Mouse (Mus musculus) heart, postnatal 25 days (tissue): ENCODE measurements around the gene Rps5. TPM values are rescaled to one million over a fixed set of nuclear protein-coding genes. Genes with fewer than 3 reads are reported as not detected.
"Not testable (repeated sequence)": the region's sequence is repeated elsewhere in the genome, so short reads cannot be mapped to it uniquely, and the experiment has no call there.

ENCODE experiments used
- DNase-seq: peaks from one replicate; pipeline ENCODE4 v3.0.0; 2022; ENCODE audit warnings: low spot score
- intact Hi-C: fragments of 180-260 bp; cut with DNase I; formaldehyde crosslinking; loops from one replicate; pipeline ENCODE4 v1.15.1; 2025
- total RNA-seq, 2 experiments: library from RNA; stranded (reverse); gene quantifications; 2 replicates each; pipeline ENCODE4 v1.2.3; 2021

The Rps5 gene
- total RNA-seq, result 100 to 1,000 TPM; 507 to 542 TPM

DNA sequence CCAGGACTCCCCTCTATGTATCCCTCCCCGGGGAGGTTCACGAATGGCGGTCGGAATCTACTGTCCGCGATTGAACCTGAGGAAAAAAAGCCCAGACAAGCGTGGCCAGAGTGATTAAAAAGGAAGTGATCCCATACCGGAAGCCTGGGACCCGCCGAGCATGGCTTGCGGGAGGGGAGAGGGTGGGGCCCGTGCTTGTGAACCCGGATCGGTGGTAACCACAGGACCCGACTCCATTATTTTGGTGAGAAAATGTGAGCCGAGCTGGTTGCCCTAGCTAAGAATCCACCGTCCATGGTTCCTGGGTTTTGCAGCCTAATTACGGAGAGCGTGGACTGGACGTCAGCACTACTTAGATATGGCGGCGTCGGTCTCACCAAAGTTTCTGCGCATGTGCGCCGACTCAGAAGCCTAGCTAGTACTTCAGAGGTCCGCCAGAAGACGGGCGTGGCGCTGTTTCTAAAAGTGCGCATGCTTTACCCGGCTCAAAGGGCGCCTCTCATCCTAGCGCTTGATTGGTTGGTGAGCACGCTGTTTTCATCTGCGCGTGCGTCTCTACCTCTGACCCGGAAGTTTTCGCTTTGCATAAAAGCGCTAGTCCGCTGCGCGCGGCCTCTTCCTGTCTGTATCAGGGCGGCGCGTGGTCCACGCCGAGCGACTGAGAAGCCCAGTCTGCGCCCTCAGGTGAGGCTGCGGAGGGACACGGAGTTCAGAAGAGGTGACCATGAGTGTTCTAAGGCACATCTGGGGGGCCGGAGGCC lies at the start of gene Rps5:
Gene Rps5 (plus strand): TSS at position 586 of the 761 bp plus-strand sequence.
- peak; percentile 98 for DNase-seq
- intact Hi-C loops, result loop anchor here (2.0 to 5.0 kb wide), 3 partner anchors 27 to 130 kb away; partner anchors contain the start of genes Mzf1 and Zfp446

DNA sequence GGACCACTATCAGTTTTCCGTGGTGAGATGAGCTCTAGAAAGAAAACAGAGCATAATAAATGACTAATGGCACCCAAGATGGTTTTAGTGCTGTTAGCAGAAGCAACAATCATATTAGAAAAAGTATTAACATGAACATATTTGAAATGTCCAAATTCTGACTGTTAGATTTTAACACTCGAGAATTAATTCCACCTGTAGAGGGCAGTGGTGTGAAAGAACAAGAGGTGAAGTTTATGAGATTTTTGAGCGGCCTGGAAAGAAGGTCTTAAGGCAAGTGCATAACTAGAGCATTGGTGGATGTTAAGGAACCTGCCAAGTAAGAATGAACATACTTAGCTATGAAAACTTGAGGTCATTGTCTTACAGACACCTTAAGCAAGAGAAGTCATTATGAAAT lies 47.8 kb upstream of the Rps5 start:
- no peak for DNase-seq
- intact Hi-C loops, result no loop called here

DNA sequence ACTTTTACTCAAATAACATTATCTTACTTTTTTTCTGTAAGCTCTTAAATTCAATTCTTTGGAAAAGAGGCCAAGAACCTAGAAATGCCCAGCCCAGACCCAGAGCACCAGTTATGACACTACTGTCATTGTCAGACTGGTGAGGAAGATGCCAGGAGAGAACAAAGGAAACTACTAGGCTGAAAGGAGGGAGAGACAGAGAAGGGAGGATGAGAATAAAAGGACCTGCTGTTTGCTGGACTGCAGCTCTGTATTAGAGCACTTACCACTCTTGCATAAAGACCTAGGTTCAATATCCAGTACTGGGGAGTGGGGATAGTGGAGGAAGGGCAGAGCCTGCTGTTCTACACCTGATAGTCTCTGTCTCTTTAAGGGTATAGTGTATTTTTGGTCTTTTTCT lies 42.1 kb upstream of the Rps5 start:
- no peak for DNase-seq
- intact Hi-C loops, result loop anchor here (5.0 kb wide), 1 partner anchor 43 kb away; no protein-coding TSS in a partner anchor

DNA sequence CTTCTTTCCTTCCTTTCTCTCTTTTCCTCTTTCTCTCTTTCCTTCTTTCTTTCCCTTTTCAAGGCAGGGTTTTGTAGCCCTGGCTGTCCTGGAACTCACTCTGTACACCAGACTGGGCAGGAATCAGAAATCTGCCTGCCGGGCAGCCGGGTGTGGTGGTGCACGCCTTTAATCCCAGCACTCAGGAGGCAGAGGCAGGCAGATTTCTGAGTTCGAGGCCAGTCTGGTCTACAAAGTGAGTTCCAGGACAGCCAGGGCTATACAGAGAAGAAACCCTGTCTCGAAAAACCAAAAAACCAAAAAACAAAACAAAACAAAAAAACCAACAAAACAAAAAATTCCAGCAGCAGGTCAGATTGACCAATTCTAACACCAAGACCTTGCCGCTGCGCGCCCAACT lies 41.6 kb upstream of the Rps5 start:
- not testable (repeated sequence) for DNase-seq
- intact Hi-C loops, result loop anchor here (5.0 kb wide), 1 partner anchor 43 kb away; no protein-coding TSS in a partner anchor

GRCm38 (mm10) chr7:12880911-12881660 lies 41.0 kb upstream of the Rps5 start, which contains the start of gene Zfp128:
TSS of gene Zfp128 (plus strand) at chr7:12881177.
- intact Hi-C loops, result loop anchor here (5.0 kb wide), 1 partner anchor 44 kb away; no protein-coding TSS in a partner anchor
- peak; percentile 91 for DNase-seq

GRCm38 (mm10) chr7:12886563-12887266 lies 35.4 kb upstream of the Rps5 start:
- no peak for DNase-seq
- intact Hi-C loops, result no loop called here

- DNase-seq, result no peak
- intact Hi-C loops, result no loop called here
Measured at GRCm38 (mm10) chr7:12887585-12887984, 34.5 kb upstream of the Rps5 start.

GRCm38 (mm10) chr7:12890928-12891327 lies 31.2 kb upstream of the Rps5 start:
- intact Hi-C loops, result no loop called here
- DNase-seq, result no peak

DNA sequence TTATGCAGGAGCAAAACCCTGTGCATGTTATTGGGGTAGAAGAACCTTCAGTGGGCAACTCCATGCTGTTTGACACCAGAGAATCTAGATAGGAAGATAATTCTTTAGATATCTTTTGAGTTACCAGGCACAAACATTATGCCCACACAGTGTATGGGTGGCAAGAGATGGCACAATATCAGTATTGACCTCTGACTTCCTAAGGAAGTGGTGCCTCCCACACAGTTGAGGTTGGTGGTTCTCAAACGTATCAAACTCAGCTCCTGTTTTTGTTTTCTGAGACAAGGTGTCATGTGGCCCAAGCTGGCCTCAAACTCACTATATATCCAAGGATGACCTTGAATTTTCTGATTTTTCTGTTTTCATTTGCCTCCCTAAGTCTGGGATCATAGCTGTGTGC lies 30.8 kb upstream of the Rps5 start:
- DNase-seq, result no peak
- intact Hi-C loops, result no loop called here

GRCm38 (mm10) chr7:12897655-12898410 lies 24.3 kb upstream of the Rps5 start, which contains the start of gene Zscan22:
TSS of gene Zscan22 (plus strand) at chr7:12897815.
- intact Hi-C loops, result loop anchor here (2.0 to 5.0 kb wide), 2 partner anchors 15 to 379 kb away; partner anchors contain the start of genes Lig1 and Zswim9
- DNase-seq, result peak; percentile 85

- intact Hi-C loops, result no loop called here
- no peak for DNase-seq
Measured at GRCm38 (mm10) chr7:12901517-12901916, 20.6 kb upstream of the Rps5 start.

- intact Hi-C loops, result no loop called here
- DNase-seq, result no peak
Measured at GRCm38 (mm10) chr7:12903623-12904022, 18.5 kb upstream of the Rps5 start.

DNA sequence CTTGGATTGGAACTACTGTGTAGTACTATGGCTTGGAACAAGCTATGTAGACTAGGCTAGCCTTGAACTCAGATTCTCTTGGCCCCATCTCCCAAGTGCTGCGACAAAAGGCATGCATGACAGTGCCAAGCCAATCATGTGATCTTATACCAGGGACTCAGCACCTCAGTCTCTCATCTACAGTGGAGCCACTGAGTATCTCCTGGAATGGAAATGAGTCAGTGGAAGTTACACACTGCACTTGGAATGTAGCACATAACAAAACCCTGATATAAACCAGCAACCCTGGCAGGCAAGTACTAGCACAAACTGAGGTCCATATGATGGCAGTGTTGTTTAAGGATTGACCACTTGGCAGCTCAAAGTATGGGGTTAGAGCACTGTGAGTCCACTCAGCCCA lies 16.9 kb upstream of the Rps5 start:
- no peak for DNase-seq
- intact Hi-C loops, result loop anchor here (5.0 kb wide), 1 partner anchor 87 kb away; no protein-coding TSS in a partner anchor

DNA sequence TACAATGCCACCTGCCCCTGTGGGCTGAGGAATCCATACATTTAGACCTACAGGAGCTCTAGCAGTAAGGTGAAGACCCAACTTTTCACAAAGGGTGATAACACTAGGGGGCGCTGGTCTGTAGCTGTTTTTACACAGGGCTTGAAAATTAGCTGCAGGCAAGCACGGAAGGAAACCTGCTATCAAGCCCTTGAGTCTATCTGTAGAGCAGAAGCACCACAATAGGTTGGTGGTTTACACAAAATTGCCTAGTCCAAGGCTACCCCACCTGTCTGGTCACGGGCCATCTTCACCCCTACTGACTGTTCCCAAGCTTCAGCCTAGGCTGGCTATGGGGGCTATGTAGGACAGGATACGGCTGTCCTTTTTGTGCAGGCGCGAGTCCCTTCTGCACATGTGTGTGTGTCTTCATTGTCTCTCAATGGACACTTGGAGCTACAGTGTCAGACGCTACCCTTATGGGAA lies 12.6 kb upstream of the Rps5 start:
- DNase-seq, result peak; percentile 36
- intact Hi-C loops, result loop anchor here (2.0 to 5.0 kb wide), 3 partner anchors 83 to 137 kb away; no protein-coding TSS in a partner anchor

- intact Hi-C loops, result loop anchor here (5.0 kb wide), 1 partner anchor 37 kb away; no protein-coding TSS in a partner anchor
- peak; percentile 24 for DNase-seq
Measured at GRCm38 (mm10) chr7:12910181-12910668, 11.9 kb upstream of the Rps5 start.

DNA sequence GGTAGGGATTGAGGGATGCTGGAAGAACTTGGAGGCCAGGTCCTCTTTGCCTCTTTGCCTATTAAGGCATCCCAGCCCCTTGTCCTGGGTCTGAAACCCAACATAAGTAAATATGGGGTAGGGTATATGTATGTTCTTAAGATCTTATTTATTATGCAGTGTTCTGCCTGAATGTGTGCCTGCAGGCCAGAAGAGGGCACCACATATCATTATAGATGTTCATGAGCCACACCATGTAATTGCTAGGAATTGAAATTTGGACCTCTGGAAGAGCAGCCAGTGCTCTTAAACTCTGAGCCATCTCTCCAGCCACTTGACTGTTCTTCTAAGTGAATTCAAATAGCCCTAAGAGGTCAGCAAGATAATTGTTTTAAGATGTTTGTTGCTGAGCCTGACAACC lies 8.5 kb upstream of the Rps5 start:
- intact Hi-C loops, result loop anchor here (5.0 kb wide), 1 partner anchor 34 kb away; no protein-coding TSS in a partner anchor
- no peak for DNase-seq

DNA sequence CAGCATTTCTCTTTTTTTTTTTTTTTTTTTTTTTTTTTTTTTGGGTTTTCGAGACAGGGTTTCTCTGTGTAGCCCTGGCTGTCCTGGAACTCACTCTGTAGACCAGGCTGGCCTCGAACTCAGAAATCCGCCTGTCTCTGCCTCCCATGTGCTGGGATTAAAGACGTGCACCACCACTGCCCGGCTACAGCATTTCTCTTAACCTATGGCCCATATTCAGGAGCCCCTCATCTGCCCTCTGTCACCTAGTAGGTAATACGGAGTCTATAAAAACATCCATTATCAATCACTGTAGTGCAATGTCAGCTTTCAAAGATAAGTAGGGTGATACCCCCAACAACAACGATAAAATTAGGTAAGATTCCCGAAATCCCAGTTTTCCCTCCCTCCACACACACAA lies 1.6 kb upstream of the Rps5 start:
- intact Hi-C loops, result loop anchor here (5.0 kb wide), 2 partner anchors 57 to 132 kb away; partner anchors contain the start of genes Mzf1 and Zfp446
- not testable (repeated sequence) for DNase-seq

DNA sequence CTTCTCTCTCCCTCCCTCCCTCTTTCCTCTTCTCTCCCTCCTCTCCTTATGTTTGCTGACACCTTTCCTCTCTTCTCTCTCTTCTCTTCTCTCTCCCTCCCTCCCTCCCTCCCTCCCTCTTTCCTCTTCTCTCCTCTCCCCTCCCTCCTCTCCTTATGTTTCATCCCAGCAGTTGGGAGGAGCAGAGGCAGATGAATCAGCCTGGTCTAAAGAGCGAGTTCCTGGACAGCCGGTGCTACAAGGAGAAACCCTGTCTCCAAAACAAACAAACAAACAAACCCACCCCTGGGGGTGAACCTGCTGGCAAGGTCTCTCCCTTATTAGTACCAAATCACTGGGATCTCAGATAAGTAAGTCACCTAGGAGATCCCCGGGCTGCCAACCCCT lies 779 bp upstream of the Rps5 start:
- intact Hi-C loops, result loop anchor here (5.0 kb wide), 2 partner anchors 56 to 131 kb away; partner anchors contain the start of genes Mzf1 and Zfp446
- DNase-seq, result no peak

GRCm38 (mm10) chr7:12922729-12923128 lies 639 bp downstream of the Rps5 start:
- intact Hi-C loops, result loop anchor here (2.0 to 5.0 kb wide), 3 partner anchors 26 to 130 kb away; partner anchors contain the start of genes Mzf1 and Zfp446
- no peak for DNase-seq
